Mouse (Mus musculus): ENCODE measurements around the gene Dennd4b.

DNA sequence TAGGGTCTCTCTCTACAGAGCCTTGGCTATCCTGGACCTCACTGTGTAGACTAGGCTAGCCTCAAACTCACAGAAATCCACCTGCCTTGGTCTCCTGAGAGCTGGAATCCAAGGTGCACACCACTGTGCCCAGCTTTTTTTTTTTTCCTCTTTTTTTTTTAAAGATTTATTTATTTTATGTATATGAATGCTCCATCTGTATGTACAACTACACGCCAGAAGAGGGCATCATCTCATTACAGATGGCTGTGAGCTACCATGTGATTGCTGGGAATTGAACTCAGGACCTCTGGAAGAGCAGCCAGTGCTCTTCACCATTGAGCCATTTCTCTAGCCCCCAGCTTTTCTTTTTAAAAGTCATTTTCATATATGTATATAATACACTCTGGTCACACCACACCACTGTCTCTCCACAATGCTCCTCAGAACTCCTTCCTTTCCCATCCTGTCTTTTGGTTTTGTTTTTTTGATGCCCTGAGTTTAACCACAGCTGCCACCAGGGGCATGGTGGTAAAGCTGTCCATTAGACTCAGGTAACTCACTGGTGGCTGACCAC, 49.1 kb upstream of the Dennd4b start:
- TF ChIP-seq CTCF (IDR thresholded peaks at IDR 0.05; ENCODE audit: borderline replicate concordance, control insufficient read depth, extremely low read depth, insufficient read depth, low read length, poor library complexity), result no peak
- no peak for TF ChIP-seq POLR2A (IDR thresholded peaks at IDR 0.05; ENCODE audit: control insufficient read depth, extremely low read depth, insufficient read depth, low read length, poor library complexity)
